Mouse (Mus musculus) spleen, adult 2 months (tissue): ENCODE measurements around the gene Rnf114. TPM values are rescaled to one million over a fixed set of nuclear protein-coding genes. Genes with fewer than 3 reads are reported as not detected.

Source experiments
- DNase-seq, 2 experiments: peaks; one replicate each; pipeline versions ENCODE4 v3.0.0 to v3.0.0-alpha.2; 2012 to 2021; ENCODE audit warnings: low spot score in 2 of 2, low read depth in 1 of 2
- H3K27ac ChIP-seq: fragments of 200-500 bp; 2 replicates; pipeline ENCODE4 v1.5.1; 2012; ENCODE audit warnings: low read length, inconsistent platforms; ENCODE audit not compliant: insufficient read depth
- H3K27me3 ChIP-seq: fragments of 200-500 bp; 2 replicates; pipeline ENCODE4 v1.6.1; 2012; ENCODE audit warnings: mild to moderate bottlenecking, moderate library complexity, low read length, inconsistent platforms; ENCODE audit not compliant: control insufficient read depth, insufficient read depth
- H3K36me3 ChIP-seq: fragments of 200-500 bp; 2 replicates; pipeline ENCODE4 v1.6.1; 2012; ENCODE audit warnings: mild to moderate bottlenecking, low read length, inconsistent platforms; ENCODE audit not compliant: control insufficient read depth, insufficient read depth
- H3K4me1 ChIP-seq: fragments of 200-500 bp; 2 replicates; pipeline ENCODE4 v1.6.1; 2011; ENCODE audit warnings: inconsistent platforms; ENCODE audit not compliant: control insufficient read depth, insufficient read depth, insufficient read length
- H3K4me3 ChIP-seq: fragments of 200-500 bp; 2 replicates; pipeline ENCODE4 v1.5.1; 2011; ENCODE audit warnings: mild to moderate bottlenecking, inconsistent platforms; ENCODE audit not compliant: insufficient read depth, insufficient read length; ENCODE audit errors: extremely low read depth
- CTCF ChIP-seq: fragments of 200-500 bp; IDR thresholded peaks from 2 replicates; pipeline ENCODE4 v1.5.1; 2011; ENCODE audit warnings: mild to moderate bottlenecking, inconsistent platforms; ENCODE audit not compliant: insufficient read depth, insufficient read length, insufficient replicate concordance; ENCODE audit errors: extremely low read depth
- POLR2A ChIP-seq: fragments of 200-500 bp; IDR thresholded peaks from 2 replicates; pipeline ENCODE4 v1.6.1; 2011; ENCODE audit warnings: low read depth, low read length, inconsistent platforms
- WGBS: fragments of 180-500 bp; shearing (Covaris S2); methylation state at CpG from one replicate; pipeline ENCODE4 v1.1.7; 2018; 5-methylcytosine and 5-hydroxymethylcytosine counted together
- polyA plus RNA-seq: library from polyadenylated mRNA; depleted of rRNA; stranded (reverse); fragments of >200 nt; gene quantifications from 2 replicates; pipeline ENCODE4 v1.2.3, GENCODE M21; 2012

The Rnf114 gene
- polyA plus RNA-seq, 1 experiment: 88.0 TPM

GRCm38 (mm10) chr2:167482681-167483080 is 9.8 kb upstream of the Rnf114 start:
- Histone ChIP-seq H3K4me3 (no peak overlapping the region), H3K36me3 (peaks cover 22% of the 10 kb centered on the region), H3K4me1 (no peaks in the 10 kb centered on the region; the same call in 1 of the 2 replicates), H3K27ac (0 out of 2 replicates have a peak overlapping the region, but pooled peaks have one; percentile 1), H3K27me3 (no peaks in the 10 kb centered on the region)
- no peak for TF ChIP-seq CTCF
- TF ChIP-seq POLR2A: no peak
- no peak for DNase-seq
- WGBS: 86% methylated on average over 4 of the region's 4 CpGs

- TF ChIP-seq CTCF (no peak), POLR2A (no peak)
- peaks cover 22% of the 10 kb centered on the region for H3K36me3 ChIP-seq
- H3K4me1 ChIP-seq: no peaks in the 10 kb centered on the region; the same call in 1 of the 2 replicates
- WGBS: 86% methylated on average over 27 of the region's 27 CpGs
- H3K27me3 ChIP-seq: no peaks in the 10 kb centered on the region
- no peak for DNase-seq
- peak overlapping the region; percentile 1; the same call in 1 of the 2 replicates for H3K27ac ChIP-seq
- no peak overlapping the region for H3K4me3 ChIP-seq
Observed at GRCm38 (mm10) chr2:167483081-167483826, 9.2 kb upstream of the Rnf114 start.

- no peak for DNase-seq
- 95% methylated on average over 24 of the region's 24 CpGs for WGBS
- H3K4me1 ChIP-seq: no peaks in the 10 kb centered on the region; the same call in 1 of the 2 replicates
- no peak overlapping the region for H3K27ac ChIP-seq
- peaks cover 22% of the 10 kb centered on the region for H3K36me3 ChIP-seq
- H3K4me3 ChIP-seq: no peak overlapping the region
- H3K27me3 ChIP-seq: no peaks in the 10 kb centered on the region
- no peak for TF ChIP-seq CTCF
- no peak for TF ChIP-seq POLR2A
Observed at GRCm38 (mm10) chr2:167483827-167484410, 8.5 kb upstream of the Rnf114 start.

GRCm38 (mm10) chr2:167484932-167485331 is 7.5 kb upstream of the Rnf114 start:
- DNase-seq: no peak
- WGBS: 96% methylated on average over 11 of the region's 11 CpGs
- H3K27me3 ChIP-seq: no peaks in the 10 kb centered on the region
- no peak for TF ChIP-seq CTCF
- no peak for TF ChIP-seq POLR2A
- H3K4me1 ChIP-seq: no peaks in the 10 kb centered on the region; the same call in 1 of the 2 replicates
- no peak overlapping the region for H3K27ac ChIP-seq
- H3K4me3 ChIP-seq: no peak overlapping the region
- peaks cover 22% of the 10 kb centered on the region for H3K36me3 ChIP-seq

GRCm38 (mm10) chr2:167485501-167486377 is 6.7 kb upstream of the Rnf114 start:
- 80% methylated on average over 7 of the region's 7 CpGs for WGBS
- H3K4me3 ChIP-seq: no peak overlapping the region
- TF ChIP-seq POLR2A (no peak), CTCF (no peak)
- no peak for DNase-seq
- H3K27me3 ChIP-seq: no peaks in the 10 kb centered on the region
- no peaks in the 10 kb centered on the region; the same call in 1 of the 2 replicates for H3K4me1 ChIP-seq
- no peak overlapping the region for H3K27ac ChIP-seq
- H3K36me3 ChIP-seq: peaks cover 22% of the 10 kb centered on the region

- Histone ChIP-seq H3K36me3 (peaks cover 22% of the 10 kb centered on the region), H3K4me1 (no peaks in the 10 kb centered on the region; the same call in 1 of the 2 replicates), H3K4me3 (no peak overlapping the region), H3K27me3 (no peaks in the 10 kb centered on the region), H3K27ac (no peak overlapping the region)
- no peak for DNase-seq
- 93% methylated on average over 4 of the region's 4 CpGs for WGBS
- TF ChIP-seq POLR2A (no peak), CTCF (no peak)
Observed at GRCm38 (mm10) chr2:167486573-167486972, 5.9 kb upstream of the Rnf114 start.

GRCm38 (mm10) chr2:167487551-167487950 is 4.9 kb upstream of the Rnf114 start:
- peaks cover 3% of the 10 kb centered on the region; the same call in 1 of the 2 replicates for H3K4me1 ChIP-seq

More at GRCm38 (mm10) chr2:167487551-167487950, 4.9 kb upstream of the Rnf114 start:
- TF ChIP-seq CTCF: no peak
- 91% methylated on average over 6 of the region's 6 CpGs for WGBS
- no peaks in the 10 kb centered on the region for H3K27me3 ChIP-seq
- no peak for DNase-seq
- no peak overlapping the region for H3K27ac ChIP-seq
- H3K4me3 ChIP-seq: no peak overlapping the region
- H3K36me3 ChIP-seq: peaks cover 22% of the 10 kb centered on the region
